Mouse (Mus musculus) left cerebral cortex, postnatal 36 days (tissue): Measurements from ENCODE around the gene Rtbdn. TPM values are rescaled to one million over a fixed set of nuclear protein-coding genes. Genes with fewer than 3 reads are reported as not detected.

Source experiments
- DNase-seq, 2 experiments: peaks; one replicate each; pipeline ENCODE4 v3.0.0; 2021 to 2022; ENCODE audit warnings: low spot score in 2 of 2, mixed read lengths in 1 of 2
- intact Hi-C: fragments of 180-260 bp; cut with DNase I; formaldehyde crosslinking; loops from one replicate; pipeline ENCODE4 v1.15.1; 2025
- microRNA-seq: library from miRNA; unstranded; fragments of <30 nt; microRNA quantifications from one replicate; pipeline ENCODE4 v1.2.0, GENCODE M21; 2022
- total RNA-seq, 2 experiments: library from RNA; stranded (reverse); gene quantifications; 2 replicates each; pipeline ENCODE4 v1.2.3; 2021

Rtbdn gene
- total RNA-seq, 2 experiments from 2014 or later, result 0.84 to 1.7 TPM

- intact Hi-C loops, result no loop called here
- no peak for DNase-seq
These were observed 42.5 kb downstream of the Rtbdn start for GRCm38 (mm10) chr8:84989311-84989731.

DNA sequence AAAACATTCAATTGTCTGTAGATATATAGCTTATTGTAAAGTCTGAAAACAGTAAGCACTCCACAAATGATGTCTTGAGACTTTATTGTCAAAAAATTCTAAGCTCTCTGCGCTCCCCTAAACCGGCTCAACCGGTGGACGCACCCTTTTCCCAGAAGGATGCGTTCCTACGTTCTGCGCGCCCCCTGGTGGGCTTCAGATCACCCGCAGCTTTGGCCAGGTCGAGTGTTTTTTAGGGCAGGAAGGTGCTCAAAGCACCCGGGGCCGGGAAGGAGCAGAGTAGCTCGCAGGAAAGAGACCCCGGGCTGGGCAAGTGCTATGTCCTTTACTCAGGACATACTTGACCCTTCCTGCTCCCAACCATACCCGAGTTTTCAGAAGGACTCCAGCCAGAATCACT lies 43.0 kb downstream of the Rtbdn start:
- intact Hi-C loops, result loop anchor here (1.0 kb wide), 1 partner anchor 15 kb away; no protein-coding TSS in a partner anchor
- DNase-seq, result peak; percentile 82 to 86

DNA sequence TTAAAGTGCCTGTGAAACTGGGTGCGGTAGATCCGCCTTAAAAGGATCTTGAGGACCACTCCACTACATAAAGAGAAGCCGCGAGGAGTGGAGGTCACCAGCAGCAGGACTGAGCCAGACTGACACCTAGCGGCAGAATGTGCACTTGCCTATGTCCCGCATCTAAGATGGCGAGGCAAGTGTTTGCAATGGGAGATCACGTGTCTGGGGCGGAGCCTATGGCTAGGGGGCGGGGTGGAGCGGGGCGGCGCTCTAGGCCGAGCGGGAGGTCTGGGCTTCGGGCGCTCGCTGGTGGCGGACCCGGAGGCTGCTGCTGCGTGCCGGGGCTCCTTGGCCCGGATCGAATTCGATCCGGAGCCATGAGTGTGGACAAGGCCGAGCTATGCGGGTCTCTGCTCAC lies 43.6 kb downstream of the Rtbdn start, which contains the start of gene Hook2:
Gene Hook2 (plus strand): TSS at position 255 of the 400 bp plus-strand sequence.
- DNase-seq, result peak; percentile 94 to 97
- intact Hi-C loops, result loop anchor here (1.0 kb wide), 1 partner anchor 15 kb away; no protein-coding TSS in a partner anchor

DNA sequence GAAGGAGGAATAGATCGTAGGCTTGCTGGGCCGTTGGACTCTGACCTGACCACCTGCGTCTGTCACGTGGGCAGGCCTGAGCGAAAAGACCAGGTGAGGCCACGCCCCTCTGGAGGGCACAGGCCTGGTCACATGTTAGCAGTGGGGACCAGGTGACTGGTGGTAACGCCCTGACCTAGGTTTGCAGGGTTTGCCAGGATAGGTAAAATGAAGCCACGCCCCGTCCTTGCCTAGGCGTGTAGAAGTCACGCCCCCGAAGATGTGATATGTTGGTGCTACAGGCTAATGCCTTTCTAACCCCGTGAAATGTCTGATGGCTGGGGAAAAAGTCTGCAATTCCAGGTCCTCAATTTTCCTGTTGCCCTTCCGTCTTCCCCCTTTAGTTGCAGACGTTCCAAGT lies 44.0 kb downstream of the Rtbdn start:
- intact Hi-C loops, result loop anchor here (1.0 kb wide), 1 partner anchor 16 kb away; no protein-coding TSS in a partner anchor
- peak in 1 of 2 experiments; percentile 38 for DNase-seq

GRCm38 (mm10) chr8:84994375-84994774 lies 47.6 kb downstream of the Rtbdn start:
- DNase-seq, result no peak
- intact Hi-C loops, result no loop called here

DNA sequence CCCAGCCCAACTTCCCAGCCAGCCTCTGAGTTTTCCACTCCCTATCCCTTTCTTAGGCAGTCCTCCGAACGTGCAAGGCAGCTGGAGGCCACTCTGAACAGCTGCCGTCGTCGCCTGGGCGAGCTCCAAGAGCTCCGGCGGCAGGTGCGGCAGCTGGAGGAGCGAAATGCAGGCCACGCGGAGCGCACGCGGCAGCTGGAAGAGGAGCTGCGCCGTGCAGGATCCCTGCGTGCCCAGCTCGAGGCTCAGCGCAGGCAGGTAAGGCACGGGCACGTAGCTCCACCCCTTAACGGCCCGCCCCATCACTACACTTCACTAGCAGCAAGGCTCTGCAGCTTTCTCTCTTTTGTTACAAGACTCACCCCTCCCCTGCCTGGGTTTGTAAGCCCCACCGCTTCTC lies 48.9 kb downstream of the Rtbdn start:
- intact Hi-C loops, result no loop called here
- DNase-seq, result no peak

DNA sequence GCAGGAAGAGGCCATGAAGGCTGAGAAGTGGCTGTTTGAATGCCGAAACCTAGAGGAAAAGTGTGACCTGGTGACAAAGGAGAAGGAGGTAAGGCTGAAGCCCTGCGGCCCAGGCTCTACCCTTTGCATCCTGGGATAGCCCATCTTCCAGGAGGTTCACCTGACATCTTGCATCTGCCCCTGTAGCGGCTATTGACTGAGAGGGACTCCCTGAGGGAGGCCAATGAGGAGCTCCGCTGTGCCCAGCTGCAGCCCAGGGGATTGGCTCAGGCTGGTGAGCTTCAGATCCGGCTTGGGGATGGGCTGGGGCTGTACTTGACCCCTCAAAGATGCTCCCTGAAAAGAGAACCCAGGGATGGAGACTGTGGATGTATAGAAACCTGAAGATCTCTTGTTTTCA lies 50.2 kb downstream of the Rtbdn start:
- no peak for DNase-seq
- intact Hi-C loops, result no loop called here

GRCm38 (mm10) chr8:84997649-84998295 lies 51.0 kb downstream of the Rtbdn start:
- intact Hi-C loops, result no loop called here

More at GRCm38 (mm10) chr8:84997649-84998295, 51.0 kb downstream of the Rtbdn start:
- peak; percentile 87 to 89 for DNase-seq

Small RNA genes within 50 kb of the gene (microRNA-seq; reads per million reads assigned to microRNA genes)
- 2.5 reads per million, percentile 3 among the genes with 10 or more reads in this experiment for gene Gm24197

Other genes starting within 250 kb of the Rtbdn start
- gene Lyl1, start 245.5 kb upstream of the Rtbdn start, total RNA-seq, result 1 to 10 TPM; 2.4 to 3.4 TPM
- not detected for gene G430095P16Rik, start 224.0 kb upstream of the Rtbdn start, total RNA-seq
- 100 to 1,000 TPM; 303 to 353 TPM for gene Nfix, start 146.6 kb upstream of the Rtbdn start, total RNA-seq
- gene Dand5, start 124.2 kb upstream of the Rtbdn start, total RNA-seq, result 10 to 100 TPM; 10.3 to 10.9 TPM
- 10 to 100 TPM; 26.3 to 26.9 TPM for gene Gadd45gip1, start 115.5 kb upstream of the Rtbdn start, total RNA-seq
- 10 to 100 TPM; 77.9 to 78.8 TPM for gene Rad23a, start 106.3 kb upstream of the Rtbdn start, total RNA-seq
- gene Calr, start 100.1 kb upstream of the Rtbdn start, total RNA-seq, result 100 to 1,000 TPM; 435 to 511 TPM
- gene Farsa, start 90.0 kb upstream of the Rtbdn start, total RNA-seq, result 10 to 100 TPM; 46.2 to 47.8 TPM
- 1 to 10 TPM; 8.3 TPM for gene Syce2, start 74.9 kb upstream of the Rtbdn start, total RNA-seq
- gene Gcdh, start 53.1 kb upstream of the Rtbdn start, total RNA-seq, result 10 to 100 TPM; 29.6 to 42.4 TPM
- gene Klf1, start 45.1 kb upstream of the Rtbdn start, total RNA-seq, result not detected
- 1 to 10 TPM; 3.1 to 4.1 TPM for gene Dnase2a, start 38.4 kb upstream of the Rtbdn start, total RNA-seq
- gene Mast1, start 9.6 kb upstream of the Rtbdn start, total RNA-seq, result 10 to 100 TPM; 85.9 to 94.2 TPM
- gene Gm49661, start 22.4 kb downstream of the Rtbdn start, total RNA-seq, result 1 to 10 TPM in 1 of 2 experiments, not detected in 1; 1.6 TPM
- gene Prdx2, start 22.6 kb downstream of the Rtbdn start, total RNA-seq, result 100 to 1,000 TPM; 324 to 340 TPM
- 10 to 100 TPM; 41.2 to 55.4 TPM for gene Rnaseh2a, start 22.8 kb downstream of the Rtbdn start, total RNA-seq
- gene Junb, start 31.7 kb downstream of the Rtbdn start, total RNA-seq, result 100 to 1,000 TPM in 1 of 2 experiments, 10 to 100 TPM in 1; 43.2 to 133 TPM
- gene Hook2, start 43.6 kb downstream of the Rtbdn start, total RNA-seq, result 10 to 100 TPM in 1 of 2 experiments, 1 to 10 TPM in 1; 8.2 to 10.0 TPM
- not detected for gene Best2, start 67.5 kb downstream of the Rtbdn start, total RNA-seq
- 100 to 1,000 TPM; 119 to 143 TPM for gene Asna1, start 78.3 kb downstream of the Rtbdn start, total RNA-seq
- gene Trir, start 79.8 kb downstream of the Rtbdn start, total RNA-seq, result 100 to 1,000 TPM; 124 to 132 TPM
- 100 to 1,000 TPM; 160 to 169 TPM for gene Tnpo2, start 89.9 kb downstream of the Rtbdn start, total RNA-seq
- 10 to 100 TPM; 21.7 to 22.8 TPM for gene Fbxw9, start 113.1 kb downstream of the Rtbdn start, total RNA-seq
- not detected for gene Gm5741, start 121.0 kb downstream of the Rtbdn start, total RNA-seq
- 10 to 100 TPM; 64.4 to 68.5 TPM for gene Dhps, start 124.8 kb downstream of the Rtbdn start, total RNA-seq
- 10 to 100 TPM; 48.2 to 54.8 TPM for gene Wdr83os, start 133.7 kb downstream of the Rtbdn start, total RNA-seq
- 10 to 100 TPM; 26.0 to 28.9 TPM for gene Wdr83, start 134.3 kb downstream of the Rtbdn start, total RNA-seq
- gene Man2b1, start 136.3 kb downstream of the Rtbdn start, total RNA-seq, result 10 to 100 TPM; 36.6 to 38.2 TPM
- gene Zfp791, start 176.1 kb downstream of the Rtbdn start, total RNA-seq, result 1 to 10 TPM; 6.7 to 8.7 TPM
- gene Cks1brt, start 204.9 kb downstream of the Rtbdn start, total RNA-seq, result not detected